Mouse (Mus musculus): ENCODE results near the gene Sfr1. TPM values are rescaled to one million over a fixed set of nuclear protein-coding genes. Genes with fewer than 3 reads are reported as not detected.

Gene Sfr1
- polyA plus RNA-seq, 1 experiment: 37.8 TPM

DNA sequence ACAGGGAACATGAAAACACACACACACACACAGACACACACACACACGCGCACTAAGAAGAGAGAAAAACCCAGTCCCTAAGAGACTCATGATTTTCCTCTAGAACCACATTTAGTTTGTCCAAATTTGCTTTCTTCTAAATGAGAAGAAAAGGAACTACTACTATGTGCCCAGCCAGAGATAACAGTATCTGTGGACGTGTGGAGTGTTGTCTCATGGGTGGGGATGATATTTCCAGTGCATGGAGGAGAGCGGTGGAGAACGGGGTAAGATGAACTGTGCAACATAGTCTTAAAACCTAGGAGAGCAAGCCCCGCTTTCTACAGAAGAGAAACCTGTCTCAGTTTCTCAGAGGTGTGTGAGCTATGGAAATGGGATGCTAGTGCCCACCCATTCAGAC, 52.4 kb downstream of the Sfr1 start:
- TF ChIP-seq CTCF (IDR thresholded peaks at IDR 0.05; ENCODE audit: control insufficient read depth, insufficient read depth, insufficient replicate concordance, low read depth, low read length) (no peak), POLR2A (IDR thresholded peaks at IDR 0.05; ENCODE audit: control insufficient read depth, low read depth, low read length) (no peak)
- Histone ChIP-seq H3K4me1 (ENCODE audit: control insufficient read depth, insufficient read depth, low read length) (peaks cover 2% of the 10 kb centered on the region; the same call in 1 of the 2 replicates), H3K27ac (ENCODE audit: control insufficient read depth, insufficient read depth, low read depth, low read length) (no peak overlapping the region), H3K27me3 (ENCODE audit: control insufficient read depth, insufficient read depth, low read length) (no peaks in the 10 kb centered on the region), H3K4me3 (ENCODE audit: control insufficient read depth, low read depth, low read length) (no peak overlapping the region), H3K36me3 (ENCODE audit: control insufficient read depth, insufficient read depth, low read length) (no peaks in the 10 kb centered on the region; the same call in 1 of the 2 replicates)

Other genes starting within 250 kb of the Sfr1 start
- 19.6 and 27.2 TPM in 2 replicates for gene Stn1, start 194.2 kb upstream of the Sfr1 start, polyA plus RNA-seq (2012; rRNA removed)
- gene Slk, start 152.0 kb upstream of the Sfr1 start, polyA plus RNA-seq (2012; rRNA removed): 5.1 and 6.1 TPM in 2 replicates
- gene Col17a1, start 39.6 kb upstream of the Sfr1 start, polyA plus RNA-seq (2012; rRNA removed): 2.1 and 2.9 TPM in 2 replicates
- gene Gsto1, start 123.3 kb downstream of the Sfr1 start, polyA plus RNA-seq (2012; rRNA removed): 3.1 and 3.7 TPM in 2 replicates
- gene Gsto2, start 133.9 kb downstream of the Sfr1 start, polyA plus RNA-seq (2012; rRNA removed): 270 and 284 TPM in 2 replicates
- 95.2 and 103 TPM in 2 replicates for gene Cfap43, start 187.6 kb downstream of the Sfr1 start, polyA plus RNA-seq (2012; rRNA removed)
- gene Itprip, start 187.6 kb downstream of the Sfr1 start, polyA plus RNA-seq (2012; rRNA removed): 43.0 and 48.0 TPM in 2 replicates
- 47.4 and 49.3 TPM in 2 replicates for gene Cfap58, start 206.0 kb downstream of the Sfr1 start, polyA plus RNA-seq (2012; rRNA removed)